Mouse (Mus musculus) lung, postnatal 25 days (tissue): ENCODE data around the gene Ahnak2.
A peak's percentile ranks its signal among the peaks of the same experiment; 100 is the strongest.
"Not testable (repeated sequence)": the region's sequence is repeated elsewhere in the genome, so short reads cannot be mapped to it uniquely, and the experiment has no call there.

ENCODE experiments used
- DNase-seq: peaks from one replicate; pipeline ENCODE4 v3.0.0; 2022; ENCODE audit warnings: low spot score

Gene Ahnak2

GRCm38 (mm10) chr12:112820401-112820999, 18.0 kb upstream of the Ahnak2 start:
- no peak for DNase-seq

- DNase-seq: peak; percentile 54
These were observed 16.7 kb upstream of the Ahnak2 start for GRCm38 (mm10) chr12:112819057-112819662.

DNA sequence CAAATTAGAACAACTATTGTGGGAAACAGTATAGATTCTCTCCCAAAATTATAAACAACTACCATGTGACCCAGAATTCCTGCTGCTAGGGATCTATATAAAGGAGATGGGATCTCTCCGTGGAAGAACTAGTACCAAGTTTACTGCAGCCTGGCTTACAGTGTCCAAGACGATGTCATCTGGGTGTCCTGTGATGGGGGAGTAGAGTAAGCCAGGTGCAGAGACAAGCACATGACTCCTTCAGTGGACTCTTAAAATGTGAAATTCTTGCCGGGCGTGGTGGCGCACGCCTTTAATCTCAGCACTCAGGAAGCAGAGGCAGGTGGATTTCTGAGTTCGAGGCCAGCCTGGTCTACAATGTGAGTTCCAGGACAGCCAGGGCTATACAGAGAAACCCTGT, 14.4 kb upstream of the Ahnak2 start:
- not testable (repeated sequence) for DNase-seq

GRCm38 (mm10) chr12:112816294-112816693, 13.8 kb upstream of the Ahnak2 start:
- peak; percentile 53 for DNase-seq

DNA sequence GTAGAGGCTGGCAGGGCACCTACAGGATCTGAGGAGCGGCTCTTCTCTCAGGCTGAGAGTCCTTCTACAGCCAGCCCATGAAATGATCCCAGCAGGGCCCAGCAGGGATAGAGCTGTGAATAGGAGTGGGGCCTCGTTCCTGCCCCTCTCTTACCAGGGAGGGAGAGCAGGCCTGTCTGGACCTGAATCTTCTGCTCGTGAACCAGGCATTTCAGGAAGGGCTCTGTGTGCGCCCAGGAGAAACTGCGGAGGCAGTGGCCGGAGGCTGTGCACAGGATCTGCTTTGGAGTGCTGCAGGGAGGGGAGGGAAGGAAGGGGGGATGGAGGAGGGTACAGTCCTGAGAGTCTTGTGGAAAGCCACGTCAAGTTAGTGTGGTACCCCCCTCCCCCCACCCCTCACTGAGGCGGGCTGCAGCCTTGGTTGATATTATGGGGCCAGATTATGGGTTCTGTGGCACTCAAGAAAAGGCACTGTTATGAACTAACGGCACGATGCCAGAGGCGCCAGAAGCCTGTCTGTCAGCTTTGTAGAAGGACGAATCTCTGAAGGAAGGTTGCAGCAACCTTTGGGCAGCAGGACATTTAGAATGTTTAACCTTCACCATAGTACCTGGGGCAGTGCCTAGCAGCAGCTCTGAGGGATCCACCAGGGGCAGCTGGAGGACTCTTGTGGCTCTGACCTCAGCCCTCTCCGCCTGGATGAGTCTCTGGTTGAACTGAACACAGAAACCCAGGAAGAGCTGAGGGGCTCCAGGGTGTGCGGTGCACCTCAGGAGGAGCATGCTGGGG, 12.4 kb upstream of the Ahnak2 start:
- no peak for DNase-seq

GRCm38 (mm10) chr12:112813370-112813769, 10.9 kb upstream of the Ahnak2 start:
- DNase-seq: no peak

DNA sequence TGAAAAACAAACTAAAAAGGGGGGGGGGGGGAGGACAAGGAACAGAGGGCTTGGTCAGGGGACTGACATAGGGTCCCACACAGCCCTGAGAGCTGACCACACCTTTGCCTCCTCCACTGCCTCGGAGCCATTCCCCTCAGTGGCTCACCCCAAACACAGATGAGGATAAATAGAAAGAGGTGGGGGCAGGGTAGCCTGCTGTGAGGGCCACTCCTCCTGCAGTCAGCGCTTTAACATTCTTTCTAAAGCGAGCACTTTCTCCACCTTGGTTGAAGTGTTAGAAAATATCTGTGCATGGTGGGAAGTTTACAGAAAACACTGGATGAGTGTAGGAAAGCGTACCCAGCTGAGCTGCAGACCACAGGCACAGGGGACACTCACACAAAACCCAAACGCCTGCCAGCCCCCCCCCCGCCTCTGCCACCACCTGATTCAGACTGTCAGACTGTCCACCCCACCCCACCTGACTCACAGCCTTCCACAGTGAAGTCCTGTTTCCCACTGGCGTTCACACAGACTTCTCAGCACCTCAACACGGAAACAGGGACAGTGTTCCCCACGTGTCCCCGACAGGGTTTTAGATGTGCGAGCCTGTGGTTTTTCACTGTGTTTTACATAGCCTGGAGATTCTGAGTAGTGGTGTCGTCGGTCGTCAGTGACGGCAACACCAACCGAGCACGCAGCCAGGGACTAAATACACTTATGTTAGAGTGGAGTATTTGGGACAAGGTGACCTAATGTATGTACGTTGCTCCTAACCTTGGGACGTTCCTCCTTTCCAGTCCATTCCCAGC, 7.8 kb upstream of the Ahnak2 start:
- DNase-seq: no peak

- DNase-seq: no peak
These were observed 7.2 kb upstream of the Ahnak2 start for GRCm38 (mm10) chr12:112809641-112810040.

- peak; percentile 93 for DNase-seq
These were observed 6.3 kb upstream of the Ahnak2 start, which contains the start of gene Clba1 for GRCm38 (mm10) chr12:112808587-112809364. Gene Clba1, plus strand, starts transcription at chr12:112808937.

GRCm38 (mm10) chr12:112808212-112808586, 5.7 kb upstream of the Ahnak2 start:
- no peak for DNase-seq

DNA sequence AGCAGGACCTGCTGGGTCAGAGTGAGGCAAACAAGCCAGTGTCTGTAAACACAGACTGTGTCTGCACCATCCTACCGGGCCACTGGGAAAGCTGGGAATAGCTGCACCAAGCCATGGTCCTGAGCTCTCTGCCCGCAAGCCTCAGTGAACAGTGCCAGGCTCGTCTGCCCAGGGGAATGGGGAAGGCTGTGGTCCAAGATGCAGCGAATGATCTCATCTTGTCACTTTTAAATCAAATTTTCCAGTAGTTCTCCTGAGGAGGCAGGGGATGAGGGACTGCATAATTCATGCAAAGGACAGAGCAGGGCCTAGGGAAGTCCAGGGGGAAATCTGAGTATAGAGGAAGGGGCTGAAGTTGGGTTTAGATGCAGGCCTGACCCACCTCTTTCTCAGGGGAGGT, 5.3 kb upstream of the Ahnak2 start:
- DNase-seq: no peak

GRCm38 (mm10) chr12:112806044-112806443, 3.6 kb upstream of the Ahnak2 start:
- no peak for DNase-seq

GRCm38 (mm10) chr12:112804046-112804445, 1.6 kb upstream of the Ahnak2 start:
- no peak for DNase-seq

GRCm38 (mm10) chr12:112802917-112803316, 460 bp upstream of the Ahnak2 start:
- no peak for DNase-seq

GRCm38 (mm10) chr12:112800476-112800875, 2.0 kb downstream of the Ahnak2 start:
- peak; percentile 69 for DNase-seq

DNA sequence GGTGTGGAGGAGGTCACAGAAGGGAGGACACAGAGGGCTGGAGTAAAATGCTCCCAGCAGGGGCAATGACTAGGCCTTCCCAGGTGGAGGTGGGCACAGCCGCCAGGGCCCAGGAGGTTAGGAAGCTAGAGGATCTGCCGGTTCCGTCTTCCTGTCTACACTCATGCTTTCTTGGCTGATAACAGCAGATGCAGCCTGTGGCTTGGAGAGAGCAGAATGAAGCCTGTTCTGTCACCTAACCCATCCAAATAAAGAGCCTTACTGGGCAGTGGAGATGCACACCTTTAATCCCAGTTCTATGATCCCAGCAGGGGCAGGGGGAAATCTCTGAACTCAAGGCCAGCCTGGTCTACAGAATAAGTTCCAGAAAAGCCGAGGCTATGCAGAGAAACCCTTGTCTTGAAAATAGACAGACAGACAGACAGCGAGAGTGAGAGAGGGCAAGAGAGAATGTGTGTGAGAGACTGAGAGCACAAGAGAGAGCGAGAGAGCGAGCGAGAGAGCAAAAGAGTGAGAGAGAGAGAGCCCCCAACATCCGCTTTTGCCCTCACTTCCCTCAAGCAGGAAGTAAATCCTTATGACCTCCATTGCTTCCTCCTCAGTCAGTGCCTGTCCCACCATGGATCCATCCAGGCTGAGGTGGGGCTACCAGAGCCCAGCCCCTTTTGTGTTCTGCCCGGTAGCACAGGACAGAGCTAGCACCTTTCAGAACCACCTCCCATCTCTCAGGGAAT, 3.1 kb downstream of the Ahnak2 start:
- DNase-seq: no peak

- DNase-seq: no peak
These were observed 3.7 kb downstream of the Ahnak2 start for GRCm38 (mm10) chr12:112798716-112799115.

- no peak for DNase-seq
These were observed 4.2 kb downstream of the Ahnak2 start for GRCm38 (mm10) chr12:112798332-112798681.

DNA sequence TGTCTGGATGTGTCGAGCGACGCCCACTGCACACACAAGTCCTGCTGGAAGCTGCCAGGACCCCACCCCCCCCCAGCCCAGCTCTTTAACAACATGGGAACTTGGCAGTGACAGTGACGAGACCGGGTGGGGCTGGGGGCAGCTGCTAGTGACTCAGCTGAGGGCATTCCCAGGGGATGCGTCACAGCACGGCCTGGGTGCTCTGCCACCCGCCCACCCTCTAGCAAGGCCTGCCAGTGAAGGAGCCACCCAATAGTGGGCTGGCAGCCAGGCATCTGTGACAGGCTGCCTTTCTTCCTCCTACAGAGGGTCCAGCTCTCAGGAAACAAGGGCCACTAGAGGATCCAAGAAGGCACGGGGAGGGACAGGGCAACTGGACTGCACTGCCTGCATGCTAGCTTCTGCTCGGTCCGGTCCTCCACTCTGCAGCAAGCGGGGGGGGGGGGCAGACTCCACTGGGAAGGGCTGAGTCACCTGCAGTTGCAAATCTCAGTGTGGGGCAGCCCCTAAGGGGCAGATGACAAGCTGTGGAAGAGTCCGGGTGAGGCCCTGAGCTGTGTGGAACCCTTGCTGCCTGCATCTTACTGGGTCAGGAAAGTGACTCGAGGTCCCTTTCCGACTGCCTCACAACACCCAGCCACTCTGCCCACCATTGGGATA, 4.7 kb downstream of the Ahnak2 start:
- DNase-seq: no peak
